Mouse (Mus musculus) B cell, adult 2 months (primary cell): ENCODE measurements around the gene 1700001L19Rik.

Source experiments
- DNase-seq, 2 experiments: peaks; one replicate each; pipeline ENCODE4 v3.0.0; 2022

The 1700001L19Rik gene

GRCm38 (mm10) chr13:68622792-68623191 is 25.6 kb downstream of the 1700001L19Rik start:
- DNase-seq = no peak

GRCm38 (mm10) chr13:68627041-68627440 is 29.8 kb downstream of the 1700001L19Rik start:
- DNase-seq = no peak

GRCm38 (mm10) chr13:68642786-68643185 is 45.6 kb downstream of the 1700001L19Rik start:
- DNase-seq = no peak
